Mouse (Mus musculus) hindbrain, embryonic 10.5 days (tissue): ENCODE results near the gene Plcb3. TPM values are rescaled to one million over a fixed set of nuclear protein-coding genes. Genes with fewer than 3 reads are reported as not detected.
A peak's percentile ranks its signal among the peaks of the same experiment; 100 is the strongest.

Experiments used
- DNase-seq: peaks from one replicate; pipeline ENCODE4 v3.0.0-alpha.2; 2017; ENCODE audit warnings: low spot score
- H3K27ac ChIP-seq: fragments of 300-500 bp; sonication (generic); 2 replicates; pipeline ENCODE4 v1.5.1; 2016; ENCODE audit warnings: mild to moderate bottlenecking, moderate library complexity
- H3K27me3 ChIP-seq: fragments of 300-500 bp; sonication (generic); 2 replicates; pipeline ENCODE4 v1.6.1; 2016; ENCODE audit warnings: mild to moderate bottlenecking; ENCODE audit not compliant: poor library complexity, insufficient read depth, severe bottlenecking
- H3K36me3 ChIP-seq: fragments of 300-500 bp; sonication (generic); 2 replicates; pipeline ENCODE4 v1.6.1; 2016; ENCODE audit warnings: mild to moderate bottlenecking, moderate library complexity
- H3K4me1 ChIP-seq: fragments of 300-500 bp; sonication (generic); replicated peaks from 2 replicates; pipeline ENCODE4 v1.6.1; 2016; ENCODE audit warnings: mild to moderate bottlenecking
- H3K4me3 ChIP-seq: fragments of 300-500 bp; sonication (generic); 2 replicates; pipeline ENCODE4 v1.5.1; 2016; ENCODE audit warnings: mild to moderate bottlenecking, moderate library complexity
- H3K9me3 ChIP-seq: fragments of 300-500 bp; sonication (generic); 2 replicates; pipeline ENCODE4 v1.6.1; 2016; ENCODE audit warnings: mild to moderate bottlenecking, moderate library complexity
- WGBS: fragments of 180-500 bp; shearing (Covaris S2); methylation state at CpG from one replicate; pipeline ENCODE4 v1.1.7; 2016; 5-methylcytosine and 5-hydroxymethylcytosine counted together
- polyA plus RNA-seq: library from polyadenylated mRNA; unstranded; fragments of >200 nt; fragmentation: Nextera tagmentation; extraction: Ambion mirVana; gene quantifications from 2 replicates; pipeline ENCODE4 v1.2.1, GENCODE M21; 2016

The Plcb3 gene
- polyA plus RNA-seq, 1 experiment from 2014 or later = 22.3 TPM

- Histone ChIP-seq H3K27ac (peak overlapping the region; percentile 95), H3K27me3 (peaks cover 44% of the 10 kb centered on the region), H3K4me1 (peaks cover 84% of the 10 kb centered on the region), H3K4me3 (peak overlapping the region; percentile 91), H3K9me3 (no peaks in the 10 kb centered on the region), H3K36me3 (peaks cover 25% of the 10 kb centered on the region)
- DNase-seq = no peak
- WGBS = 40% methylated on average over 12 of the region's 12 CpGs
Observed at GRCm38 (mm10) chr19:6973581-6974190, 2.6 kb downstream of the Plcb3 start.

- WGBS = 81% methylated on average over 13 of the region's 13 CpGs
Observed at GRCm38 (mm10) chr19:6972247-6972917, 3.9 kb downstream of the Plcb3 start.

GRCm38 (mm10) chr19:6971644-6972043 lies 4.6 kb downstream of the Plcb3 start:
- no peaks in the 10 kb centered on the region for H3K9me3 ChIP-seq
- H3K4me1 ChIP-seq = peaks cover 76% of the 10 kb centered on the region
- peaks cover 5% of the 10 kb centered on the region for H3K36me3 ChIP-seq
- H3K27ac ChIP-seq = no peak overlapping the region
- peaks cover 57% of the 10 kb centered on the region for H3K27me3 ChIP-seq
- 39% methylated on average over 6 of the region's 6 CpGs for WGBS
- H3K4me3 ChIP-seq = no peak overlapping the region
- DNase-seq = no peak

More at GRCm38 (mm10) chr19:6972247-6972917, 3.9 kb downstream of the Plcb3 start:
- no peak for DNase-seq
- Histone ChIP-seq H3K36me3 (peaks cover 12% of the 10 kb centered on the region), H3K4me3 (no peak overlapping the region), H3K4me1 (peaks cover 83% of the 10 kb centered on the region), H3K27ac (no peak overlapping the region), H3K27me3 (peaks cover 57% of the 10 kb centered on the region), H3K9me3 (no peaks in the 10 kb centered on the region)

GRCm38 (mm10) chr19:6970460-6971085 lies 5.7 kb downstream of the Plcb3 start:
- H3K36me3 ChIP-seq = peaks cover 9% of the 10 kb centered on the region
- 18% methylated on average over 11 of the region's 11 CpGs for WGBS
- H3K9me3 ChIP-seq = no peaks in the 10 kb centered on the region
- peaks cover 65% of the 10 kb centered on the region for H3K4me1 ChIP-seq
- DNase-seq = no peak
- H3K4me3 ChIP-seq = peak overlapping the region; percentile 65
- peak overlapping the region; percentile 86 for H3K27ac ChIP-seq
- peaks cover 57% of the 10 kb centered on the region for H3K27me3 ChIP-seq

- Histone ChIP-seq H3K4me3 (peak overlapping the region; percentile 65), H3K4me1 (peaks cover 63% of the 10 kb centered on the region), H3K9me3 (no peaks in the 10 kb centered on the region), H3K27ac (peak overlapping the region; percentile 86), H3K27me3 (peaks cover 57% of the 10 kb centered on the region), H3K36me3 (peaks cover 17% of the 10 kb centered on the region)
- WGBS = under 1% methylated on average over 55 of the region's 55 CpGs
- DNase-seq = peak; percentile 75
Observed at GRCm38 (mm10) chr19:6969665-6970381, 6.4 kb downstream of the Plcb3 start.

- peaks cover 22% of the 10 kb centered on the region for H3K36me3 ChIP-seq
- H3K9me3 ChIP-seq = no peaks in the 10 kb centered on the region
- peak overlapping the region; percentile 86 for H3K27ac ChIP-seq
- peaks cover 63% of the 10 kb centered on the region for H3K4me1 ChIP-seq
- peak overlapping the region; percentile 65 for H3K4me3 ChIP-seq
- 1% methylated on average over 20 of the region's 20 CpGs for WGBS
- no peak for DNase-seq
- peaks cover 57% of the 10 kb centered on the region for H3K27me3 ChIP-seq
Observed at GRCm38 (mm10) chr19:6969291-6969664, 7.0 kb downstream of the Plcb3 start.

- Histone ChIP-seq H3K36me3 (peaks cover 28% of the 10 kb centered on the region), H3K9me3 (no peaks in the 10 kb centered on the region), H3K27ac (peak overlapping the region; percentile 5; the same call in 1 of the 2 replicates), H3K4me3 (peak overlapping the region; percentile 65), H3K27me3 (peaks cover 57% of the 10 kb centered on the region), H3K4me1 (peaks cover 58% of the 10 kb centered on the region)
- no peak for DNase-seq
- 9% methylated on average over 15 of the region's 15 CpGs for WGBS
Observed at GRCm38 (mm10) chr19:6968491-6969271, 7.6 kb downstream of the Plcb3 start.

GRCm38 (mm10) chr19:6956461-6956860 lies 19.8 kb downstream of the Plcb3 start:
- H3K4me1 ChIP-seq = peaks cover 27% of the 10 kb centered on the region
- WGBS = 85% methylated on average over 10 of the region's 10 CpGs
- H3K9me3 ChIP-seq = no peaks in the 10 kb centered on the region
- no peaks in the 10 kb centered on the region for H3K27me3 ChIP-seq
- DNase-seq = no peak
- 0 out of 2 replicates have a peak overlapping the region, but pooled peaks have one; percentile 35 for H3K27ac ChIP-seq
- H3K36me3 ChIP-seq = peaks cover 65% of the 10 kb centered on the region
- 0 out of 2 replicates have a peak overlapping the region, but pooled peaks have one; percentile 9 for H3K4me3 ChIP-seq

- H3K4me3 ChIP-seq = no peak overlapping the region
- 88% methylated on average over 7 of the region's 7 CpGs for WGBS
- no peak overlapping the region for H3K27ac ChIP-seq
- H3K36me3 ChIP-seq = peaks cover 63% of the 10 kb centered on the region
- DNase-seq = no peak
- no peaks in the 10 kb centered on the region for H3K9me3 ChIP-seq
- H3K4me1 ChIP-seq = peaks cover 29% of the 10 kb centered on the region
- H3K27me3 ChIP-seq = no peaks in the 10 kb centered on the region
Observed at GRCm38 (mm10) chr19:6955424-6955823, 20.8 kb downstream of the Plcb3 start.

GRCm38 (mm10) chr19:6954046-6954445 lies 22.2 kb downstream of the Plcb3 start:
- Histone ChIP-seq H3K4me3 (peak overlapping the region; percentile 0; the same call in 1 of the 2 replicates), H3K4me1 (peaks cover 39% of the 10 kb centered on the region), H3K9me3 (no peaks in the 10 kb centered on the region), H3K27ac (peak overlapping the region; percentile 25; the same call in 1 of the 2 replicates), H3K36me3 (peaks cover 49% of the 10 kb centered on the region), H3K27me3 (no peaks in the 10 kb centered on the region)
- no peak for DNase-seq
- WGBS = 65% methylated on average over 9 of the region's 9 CpGs

GRCm38 (mm10) chr19:6952712-6953037 lies 23.6 kb downstream of the Plcb3 start:
- peaks cover 43% of the 10 kb centered on the region for H3K36me3 ChIP-seq
- DNase-seq = no peak
- H3K4me1 ChIP-seq = peaks cover 39% of the 10 kb centered on the region
- WGBS = 22% methylated on average over 3 of the region's 3 CpGs
- H3K27me3 ChIP-seq = no peaks in the 10 kb centered on the region
- no peaks in the 10 kb centered on the region for H3K9me3 ChIP-seq
- H3K27ac ChIP-seq = peak overlapping the region; percentile 97
- H3K4me3 ChIP-seq = peak overlapping the region; percentile 65
